Mouse (Mus musculus) spleen, adult 2 months (tissue): ENCODE data around the gene Mrpl34.
A peak's percentile ranks its signal among the peaks of the same experiment; 100 is the strongest.

Experiments used
- CTCF ChIP-seq: fragments of 200-500 bp; IDR thresholded peaks from 2 replicates; pipeline ENCODE4 v1.5.1; 2011; ENCODE audit warnings: mild to moderate bottlenecking, inconsistent platforms; ENCODE audit not compliant: insufficient read depth, insufficient read length, insufficient replicate concordance; ENCODE audit errors: extremely low read depth
- POLR2A ChIP-seq: fragments of 200-500 bp; IDR thresholded peaks from 2 replicates; pipeline ENCODE4 v1.6.1; 2011; ENCODE audit warnings: low read depth, low read length, inconsistent platforms

GRCm38 (mm10) chr8:71495039-71495438 is 30.3 kb downstream of the Mrpl34 start:
- TF ChIP-seq POLR2A (no peak), CTCF (peak; percentile 91)
